Mouse (Mus musculus) cerebellum, adult 9-11 months (tissue): ENCODE data around the gene Mtmr3.

Experiments
- DNase-seq: peaks from one replicate; pipeline ENCODE4 v3.0.0; 2022

Mtmr3 gene

GRCm38 (mm10) chr11:4461154-4461553 is 133.5 kb downstream of the Mtmr3 start:
- DNase-seq = no peak

DNA sequence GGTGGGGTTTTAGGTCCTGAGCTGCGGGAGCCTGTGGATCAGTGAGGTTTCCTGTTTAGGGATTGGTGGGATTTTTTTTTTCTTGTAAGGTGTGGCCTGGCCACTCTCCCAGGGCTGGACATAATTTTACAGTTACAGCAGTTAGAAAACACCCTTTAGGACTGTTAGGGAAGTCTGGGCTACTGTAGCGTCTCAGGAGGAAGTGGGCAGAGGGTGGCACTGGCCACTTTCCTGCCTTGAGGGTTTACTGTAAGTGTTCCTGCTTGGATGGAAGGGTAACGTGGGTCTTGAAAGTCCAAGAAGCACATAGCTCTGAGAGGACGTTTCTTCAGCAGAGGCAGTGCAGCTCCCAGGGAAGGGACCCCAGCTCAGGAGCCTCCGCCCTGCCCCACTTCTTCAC is 134.0 kb downstream of the Mtmr3 start:
- DNase-seq = no peak

DNA sequence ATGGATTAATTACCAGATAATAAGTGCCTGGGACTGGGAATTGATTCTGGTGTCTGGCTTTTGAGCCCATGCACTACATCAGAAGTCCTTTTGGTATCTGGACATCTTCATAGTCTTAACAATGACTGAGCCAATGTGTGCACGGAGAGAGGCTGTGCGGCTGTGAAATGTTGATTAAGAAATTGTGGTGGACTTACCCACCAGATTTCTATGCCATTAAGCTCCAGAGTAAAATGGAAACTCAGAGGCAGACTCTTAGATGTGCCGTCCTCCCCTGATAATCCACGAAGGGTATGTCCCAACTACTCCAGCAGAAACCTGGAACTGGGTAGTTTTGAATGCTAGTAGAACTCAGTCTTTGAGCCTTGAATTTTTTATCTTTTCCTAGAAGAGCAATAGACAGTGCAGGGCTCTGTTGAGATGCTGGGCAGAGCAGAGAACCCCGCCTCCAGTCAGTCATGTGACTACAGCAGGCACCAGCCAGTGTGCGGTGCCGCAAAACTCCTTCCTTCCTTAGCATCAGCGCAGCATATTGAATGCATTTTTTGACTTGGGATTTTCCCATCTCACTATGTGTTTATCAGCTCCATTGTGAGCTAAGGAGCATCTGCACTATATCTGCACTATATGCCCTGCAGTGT is 139.6 kb downstream of the Mtmr3 start:
- DNase-seq = no peak

- no peak for DNase-seq
Observed at GRCm38 (mm10) chr11:4452467-4453184, 142.0 kb downstream of the Mtmr3 start.

GRCm38 (mm10) chr11:4451116-4451515 is 143.5 kb downstream of the Mtmr3 start:
- no peak for DNase-seq

DNA sequence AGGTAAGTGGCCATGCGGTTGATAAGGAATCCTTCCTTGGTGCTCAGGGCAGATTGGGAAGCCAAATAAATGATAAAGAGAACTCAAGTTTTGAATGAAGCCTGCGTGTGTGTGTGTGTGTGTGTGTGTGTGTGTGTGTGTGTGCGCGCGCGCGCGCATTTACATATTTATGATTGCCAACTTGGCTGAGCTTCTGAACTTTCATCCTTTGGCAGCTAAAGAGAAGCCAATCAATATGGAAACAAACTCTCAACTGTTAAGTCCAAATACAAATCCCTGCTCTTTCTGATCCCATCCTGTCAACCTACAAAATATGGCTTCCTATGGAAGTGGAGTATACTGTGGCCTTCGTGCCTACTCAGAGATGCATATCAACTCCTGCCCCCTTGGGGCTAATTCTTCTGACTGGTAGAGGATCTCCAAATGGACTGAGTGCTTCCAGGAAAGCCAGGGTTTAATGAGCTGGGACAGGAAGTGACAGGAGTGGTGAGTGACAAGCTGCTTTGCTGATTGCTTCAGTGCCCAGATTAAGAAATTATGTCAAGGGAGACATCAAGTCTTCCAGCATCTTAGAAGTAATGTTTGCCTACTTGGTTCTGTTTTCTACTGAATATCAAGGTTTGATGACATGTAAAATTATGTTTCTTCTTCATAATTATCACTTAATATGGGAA is 148.3 kb downstream of the Mtmr3 start:
- no peak for DNase-seq

GRCm38 (mm10) chr11:4442280-4442679 is 152.4 kb downstream of the Mtmr3 start:
- no peak for DNase-seq

- no peak for DNase-seq
Observed at GRCm38 (mm10) chr11:4440978-4441377, 153.7 kb downstream of the Mtmr3 start, which contains the start of gene Hormad2. Gene Hormad2, minus strand, starts transcription at chr11:4441105.

- DNase-seq = no peak
Observed at GRCm38 (mm10) chr11:4438211-4438610, 156.5 kb downstream of the Mtmr3 start.

GRCm38 (mm10) chr11:4437318-4437717 is 157.3 kb downstream of the Mtmr3 start:
- no peak for DNase-seq

GRCm38 (mm10) chr11:4436631-4437030 is 158.0 kb downstream of the Mtmr3 start:
- DNase-seq = no peak

GRCm38 (mm10) chr11:4434461-4434860 is 160.2 kb downstream of the Mtmr3 start:
- DNase-seq = no peak
